Mouse (Mus musculus) kidney, adult 11 months (tissue): ENCODE results near the gene Slc1a3.

Experiments
- DNase-seq: peaks from one replicate; pipeline ENCODE4 v3.0.0; 2022

Slc1a3 gene

GRCm38 (mm10) chr15:8602362-8602761 is 108.2 kb downstream of the Slc1a3 start:
- no peak for DNase-seq

GRCm38 (mm10) chr15:8601312-8602146 is 109.0 kb downstream of the Slc1a3 start:
- no peak for DNase-seq

DNA sequence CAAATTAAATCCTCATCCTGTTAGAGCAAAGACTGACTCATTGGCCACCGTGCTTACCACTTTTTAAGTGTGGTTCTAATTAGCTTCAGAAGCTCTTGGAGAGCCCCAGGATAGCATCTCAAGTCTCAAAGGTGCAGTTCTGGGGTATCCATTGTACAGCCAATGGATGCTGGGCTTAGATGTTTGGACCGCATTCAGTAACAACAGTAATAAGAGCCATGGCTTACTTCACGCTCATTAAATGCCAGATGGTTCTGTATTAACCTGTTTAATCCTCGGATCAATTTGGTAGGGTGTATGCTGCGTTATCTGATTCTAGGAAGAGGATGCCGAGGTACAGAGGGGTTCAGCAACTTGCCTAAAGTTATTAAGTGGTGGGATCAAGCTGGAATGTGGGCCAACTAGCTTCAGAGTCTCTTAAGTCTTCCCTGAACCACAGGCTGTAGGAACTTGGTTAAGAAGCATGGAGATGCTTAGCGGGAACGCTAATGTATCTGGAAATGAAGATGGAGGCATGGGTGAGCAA is 114.1 kb downstream of the Slc1a3 start:
- no peak for DNase-seq

DNA sequence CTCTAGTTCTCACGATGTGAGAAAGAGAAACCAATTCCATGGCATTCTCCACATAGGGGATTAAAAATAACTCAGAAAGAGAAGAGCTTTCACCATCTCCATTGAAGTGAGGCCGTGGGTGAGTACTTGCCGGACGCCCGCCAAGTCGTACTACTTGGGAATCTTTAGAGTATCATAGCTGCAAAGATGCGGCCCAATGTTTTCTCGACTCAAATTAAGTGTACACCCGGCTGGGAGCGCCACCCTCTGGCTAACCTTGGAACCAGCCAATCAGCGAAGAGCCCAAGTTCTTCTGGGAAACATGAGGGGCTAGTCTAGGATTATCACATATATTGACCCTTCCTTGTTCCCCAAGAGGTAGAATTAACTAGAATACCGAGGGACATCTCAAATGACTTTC is 115.3 kb downstream of the Slc1a3 start:
- no peak for DNase-seq

DNA sequence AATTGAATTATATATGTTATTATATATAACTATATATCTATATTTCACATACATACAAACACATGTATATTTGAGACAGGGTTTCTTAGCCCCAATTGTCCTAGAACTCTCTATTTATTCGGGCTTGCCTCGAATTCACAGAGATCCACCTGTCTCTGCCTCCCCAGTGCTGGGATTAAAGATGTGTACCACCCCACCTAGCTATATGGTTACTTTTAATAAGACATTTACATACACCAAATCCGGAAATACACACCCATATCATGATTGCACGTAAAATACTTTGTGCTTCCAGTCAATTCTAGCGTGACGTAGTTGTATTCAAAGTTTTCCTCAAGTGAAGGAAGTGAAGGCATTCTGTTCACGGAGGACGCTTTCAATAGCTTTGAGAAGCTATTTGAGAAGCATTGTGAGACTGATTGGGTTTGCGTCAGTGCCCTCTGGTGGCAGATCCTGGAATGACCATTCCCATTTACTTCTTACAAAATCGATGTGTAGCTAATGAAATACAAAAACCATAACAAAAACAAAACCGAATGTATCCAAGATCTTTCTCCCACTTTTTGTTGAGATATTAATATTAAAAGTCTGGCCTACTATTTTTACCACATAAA is 121.0 kb downstream of the Slc1a3 start:
- DNase-seq = peak; percentile 52

GRCm38 (mm10) chr15:8588065-8588464 is 122.5 kb downstream of the Slc1a3 start:
- DNase-seq = no peak

DNA sequence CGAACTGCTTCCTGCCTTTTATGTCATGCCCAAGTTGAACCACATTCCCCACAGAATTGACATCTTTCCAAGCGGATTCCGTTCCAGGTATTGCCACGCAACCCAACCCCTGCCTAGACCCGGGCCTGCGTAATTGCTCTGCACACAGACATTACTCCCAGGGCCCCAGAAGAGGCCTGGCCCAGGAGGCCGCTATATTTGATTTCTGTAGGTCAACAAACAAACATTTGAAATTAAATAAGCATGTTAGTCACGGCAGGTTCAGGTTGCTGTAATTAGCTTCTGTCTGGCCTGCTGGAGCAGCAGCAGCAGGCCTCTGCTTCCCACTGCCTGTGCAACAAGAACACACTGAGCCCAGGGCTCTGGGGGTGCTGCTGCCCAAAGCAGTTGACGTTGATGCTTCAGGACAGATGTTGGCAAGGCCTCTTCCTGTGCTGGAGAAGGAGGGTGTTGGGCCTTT is 123.7 kb downstream of the Slc1a3 start:
- no peak for DNase-seq
